Mouse (Mus musculus) A20 (cell line): ENCODE results near the gene Tram2.

Source experiments
- DNase-seq: peaks from one replicate; pipeline ENCODE4 v3.0.0-alpha.2; 2011; ENCODE audit warnings: low read depth, low spot score

The Tram2 gene

DNA sequence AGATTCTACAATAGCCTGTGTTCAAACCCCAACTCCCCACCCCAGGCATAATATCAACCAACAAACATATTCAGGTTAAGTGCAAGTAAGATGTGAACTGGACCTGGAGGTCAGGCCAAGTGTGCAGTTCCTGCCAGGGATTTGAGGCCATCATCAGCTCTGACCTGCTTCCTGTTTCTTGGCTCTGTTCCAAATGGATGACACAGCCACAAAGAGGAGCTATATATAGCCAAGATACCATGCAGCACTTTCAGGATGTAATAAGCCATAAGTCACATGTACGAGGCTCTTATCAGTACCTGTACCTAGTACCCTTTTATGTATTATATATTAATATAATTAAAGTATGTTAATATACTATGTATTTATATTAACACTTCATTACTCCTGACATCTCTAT is 10.5 kb downstream of the Tram2 start:
- DNase-seq = no peak

DNA sequence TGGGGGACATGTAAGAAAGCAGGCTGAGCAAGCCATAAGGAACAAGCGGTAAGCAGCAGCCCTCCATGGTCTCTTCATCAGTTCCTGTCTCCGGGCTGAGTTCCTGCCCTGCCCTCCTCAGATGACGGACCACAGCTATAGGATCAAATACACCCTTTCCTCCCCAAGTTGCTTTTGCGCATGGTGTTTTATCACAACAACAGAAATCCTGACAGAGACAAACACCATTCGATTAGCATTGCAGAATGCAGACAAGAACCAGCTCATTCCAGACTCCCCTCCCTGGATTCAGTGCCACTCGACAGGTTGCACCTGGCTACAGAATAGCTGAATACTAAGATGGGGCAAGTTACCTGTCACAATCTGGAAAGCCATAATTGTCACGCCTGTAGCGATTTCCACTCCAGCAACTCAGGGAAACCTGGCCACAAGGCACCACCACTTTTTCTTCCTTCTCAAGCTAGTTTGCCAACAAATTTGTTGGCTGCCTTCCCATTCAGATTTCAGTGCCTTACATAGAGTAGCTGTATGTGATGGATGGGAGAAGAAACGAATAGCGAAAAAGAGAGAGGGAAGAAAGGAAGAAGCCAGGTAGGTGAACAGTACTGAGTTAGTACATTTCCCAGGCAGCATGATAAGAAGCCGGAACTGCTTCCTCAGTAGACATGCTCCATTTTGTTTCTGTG is 11.3 kb downstream of the Tram2 start:
- no peak for DNase-seq

DNA sequence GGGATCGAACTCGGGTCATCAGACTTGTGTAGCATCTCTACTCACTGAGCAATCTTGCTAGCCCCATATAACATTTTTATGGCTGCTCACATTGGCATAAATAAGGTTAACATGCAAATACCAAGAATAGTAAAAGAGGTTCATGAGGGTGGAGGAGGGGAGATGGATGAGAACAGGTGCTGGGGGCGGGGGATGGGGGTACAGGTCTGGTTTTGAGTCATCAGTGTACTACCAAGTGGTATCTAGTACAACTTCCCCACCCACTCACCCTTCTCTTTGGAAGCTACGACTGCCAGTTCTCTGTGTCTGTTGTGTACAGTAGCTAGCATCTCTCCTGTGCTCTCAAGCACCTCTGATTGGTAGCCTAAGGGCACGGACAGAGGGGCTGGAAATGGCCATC is 14.9 kb downstream of the Tram2 start:
- DNase-seq = peak; percentile 81

DNA sequence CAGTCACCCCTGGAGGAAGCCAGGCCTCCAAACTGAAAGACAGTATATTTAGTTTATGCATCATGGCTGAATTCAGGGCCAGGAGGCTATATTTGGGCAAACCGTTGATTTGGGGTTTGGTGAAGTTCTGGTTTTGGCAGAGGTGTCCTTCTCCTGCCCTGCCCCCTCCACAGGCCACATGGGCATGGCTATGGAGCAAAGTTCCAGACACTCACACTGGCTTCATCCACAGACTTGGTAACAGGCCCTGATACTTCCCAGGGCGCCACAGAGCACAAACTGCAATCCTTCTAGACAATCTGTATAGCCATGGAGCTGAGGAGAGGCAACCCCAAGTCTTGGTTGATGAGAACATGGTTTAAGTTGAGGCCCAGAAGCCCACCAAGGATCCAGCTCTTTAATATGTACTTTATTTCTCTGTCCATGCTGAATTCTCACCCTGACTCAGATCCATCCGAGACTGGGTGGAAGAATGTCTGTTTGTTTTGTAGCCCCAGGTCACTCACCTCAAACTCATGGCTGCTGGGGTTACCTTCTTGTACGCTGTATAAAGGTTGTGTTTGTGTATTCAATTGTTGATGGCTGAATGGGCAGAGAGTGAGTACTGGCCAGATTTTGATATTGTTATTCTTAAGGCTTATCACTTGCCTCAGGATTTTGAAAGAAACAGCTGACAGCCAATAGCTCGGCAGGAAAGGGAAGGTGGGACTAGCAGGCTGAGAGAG is 19.5 kb downstream of the Tram2 start:
- no peak for DNase-seq

DNA sequence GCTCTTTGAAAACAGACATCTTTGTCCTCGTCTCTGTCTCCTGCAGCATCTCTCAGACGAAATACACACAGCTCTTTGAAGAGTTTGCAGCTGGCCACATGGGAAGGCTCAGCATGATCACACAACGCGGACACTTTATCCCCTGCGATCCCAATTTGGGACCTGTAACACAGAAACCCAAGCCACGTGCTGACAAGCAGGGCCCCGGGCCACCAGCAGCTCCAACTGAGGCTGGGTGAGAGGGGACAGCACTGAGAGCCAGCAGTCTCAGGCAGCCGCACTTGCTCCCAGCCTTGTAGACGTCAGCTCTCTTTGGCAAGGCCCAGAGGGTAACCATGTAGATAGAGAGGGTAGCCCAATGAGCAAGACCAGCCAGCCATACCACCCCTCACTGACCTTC is 26.0 kb downstream of the Tram2 start:
- no peak for DNase-seq

DNA sequence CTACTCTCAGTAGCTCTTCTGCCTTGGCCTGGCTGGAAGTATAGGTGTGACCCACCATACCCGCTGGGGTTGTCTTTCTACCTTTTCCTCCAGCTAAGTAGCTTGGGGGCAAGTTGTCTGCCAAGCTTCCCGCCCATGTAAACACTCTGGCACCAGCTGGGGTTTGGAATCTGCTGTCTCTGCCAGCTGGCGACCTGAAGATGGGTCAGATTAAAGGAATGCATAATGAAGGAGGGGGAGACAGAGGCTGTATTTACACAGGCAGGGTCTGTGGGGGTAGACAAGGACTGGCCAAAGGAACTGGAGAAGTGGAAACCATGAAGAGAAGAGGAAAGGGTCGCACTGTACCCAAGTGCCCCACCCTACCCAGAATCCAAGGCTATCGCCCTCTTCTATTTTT is 26.4 kb downstream of the Tram2 start:
- DNase-seq = no peak

DNA sequence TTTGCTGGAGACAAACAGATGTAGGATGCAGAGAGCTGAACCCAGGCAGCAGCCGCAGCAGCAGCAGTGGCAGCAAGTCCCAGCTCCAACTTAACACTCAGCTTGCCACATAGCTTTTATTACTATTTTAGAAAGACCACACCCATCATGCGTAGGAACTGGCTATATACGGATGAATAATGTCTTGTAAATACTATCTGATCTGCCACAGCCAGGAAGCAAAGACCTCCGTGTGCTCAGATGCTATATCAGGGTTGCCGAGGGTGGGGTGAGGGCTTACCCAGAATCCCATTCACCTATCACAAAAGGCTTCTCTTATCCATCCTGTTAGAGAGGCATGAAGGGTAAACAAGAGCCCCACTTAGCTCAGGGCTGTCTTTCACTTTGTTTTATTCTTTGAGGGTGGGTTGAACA is 26.9 kb downstream of the Tram2 start:
- no peak for DNase-seq

DNA sequence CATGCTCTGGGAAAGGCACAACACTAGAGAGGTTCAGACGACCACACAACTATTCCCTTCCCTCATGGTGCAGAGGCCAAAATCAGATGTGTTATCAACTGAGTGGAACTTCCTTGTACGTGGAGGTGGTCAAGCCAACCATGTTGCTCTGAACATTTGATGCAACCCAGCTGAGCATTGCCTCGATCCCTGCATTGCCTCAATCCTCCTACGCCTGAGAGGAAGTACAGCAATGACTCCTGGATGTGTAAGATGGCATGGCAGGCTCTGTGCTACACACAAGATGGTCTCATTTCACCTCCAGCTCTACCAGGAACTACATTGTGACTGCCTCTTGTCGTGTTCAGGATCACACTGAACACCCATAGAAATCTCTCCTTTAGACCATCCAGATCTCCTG is 30.0 kb downstream of the Tram2 start:
- DNase-seq = no peak

DNA sequence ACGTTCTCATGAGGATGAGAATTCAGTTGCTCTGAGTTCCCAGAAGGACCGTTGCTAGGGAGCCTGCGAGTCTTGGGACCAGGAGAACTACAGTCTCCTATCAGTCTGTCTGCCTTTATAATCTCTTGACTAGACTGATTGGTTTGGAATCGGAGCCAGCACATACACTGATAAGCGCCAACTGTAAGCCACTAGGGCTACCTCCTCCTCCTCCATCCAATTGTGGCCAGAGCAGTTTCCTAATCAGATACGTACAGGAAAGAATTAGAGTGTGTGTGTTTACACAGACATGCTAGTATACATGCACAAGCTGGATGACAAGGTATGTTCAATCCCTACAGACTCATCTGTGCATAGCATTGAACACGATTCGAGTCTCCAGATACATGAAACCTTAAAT is 30.6 kb downstream of the Tram2 start:
- DNase-seq = no peak

DNA sequence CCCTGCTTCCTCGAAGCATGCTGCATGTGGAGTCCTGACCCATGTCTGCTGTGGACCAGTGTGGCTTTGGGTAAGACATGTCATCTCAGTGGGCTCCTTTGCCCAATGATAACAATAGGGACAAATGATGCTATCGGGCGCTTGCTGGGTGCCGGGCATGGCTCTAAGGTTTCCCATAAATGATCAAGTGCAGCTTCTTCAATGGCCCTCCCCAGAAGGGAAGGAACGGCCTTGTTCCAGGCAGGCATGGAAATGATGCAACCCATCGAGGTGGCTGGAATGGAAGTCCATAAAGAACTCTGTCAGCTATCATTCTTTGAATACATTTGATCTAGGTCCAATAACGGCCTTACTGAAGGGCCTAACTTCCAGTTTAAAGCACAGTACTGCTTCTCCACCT is 36.6 kb downstream of the Tram2 start:
- no peak for DNase-seq

DNA sequence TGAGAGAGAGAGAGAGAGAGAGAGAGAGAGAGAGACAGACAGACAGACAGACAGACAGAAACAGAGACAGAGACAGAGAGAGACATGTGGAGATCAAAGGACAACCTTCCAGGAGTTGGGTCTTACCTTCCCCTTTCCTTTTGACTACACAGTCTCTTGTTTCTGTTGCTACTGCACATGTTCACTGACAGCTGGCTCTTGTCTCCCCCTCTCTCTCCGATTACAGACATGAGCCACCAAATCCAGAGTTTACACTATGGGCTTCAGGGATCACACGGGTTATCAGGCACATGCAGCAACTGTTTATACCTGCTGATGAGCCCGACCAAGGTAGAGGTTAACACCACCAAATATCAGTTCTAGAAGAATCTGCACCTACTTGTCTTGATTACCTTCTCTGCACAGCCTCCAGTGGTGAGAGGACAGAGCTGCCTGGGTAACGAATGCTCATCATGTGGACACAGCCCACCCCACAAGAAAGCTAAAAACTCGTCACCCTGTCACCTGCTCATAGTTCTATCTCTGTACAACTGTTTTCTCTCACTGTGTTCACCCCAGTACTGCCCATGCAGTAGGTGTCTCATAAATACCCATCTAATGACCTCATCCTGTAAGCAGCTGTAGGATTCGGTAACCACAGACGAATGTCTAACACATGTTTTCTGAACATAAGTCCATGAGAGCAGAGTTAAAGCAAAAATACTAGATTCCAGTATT is 38.3 kb downstream of the Tram2 start:
- DNase-seq = peak; percentile 90

DNA sequence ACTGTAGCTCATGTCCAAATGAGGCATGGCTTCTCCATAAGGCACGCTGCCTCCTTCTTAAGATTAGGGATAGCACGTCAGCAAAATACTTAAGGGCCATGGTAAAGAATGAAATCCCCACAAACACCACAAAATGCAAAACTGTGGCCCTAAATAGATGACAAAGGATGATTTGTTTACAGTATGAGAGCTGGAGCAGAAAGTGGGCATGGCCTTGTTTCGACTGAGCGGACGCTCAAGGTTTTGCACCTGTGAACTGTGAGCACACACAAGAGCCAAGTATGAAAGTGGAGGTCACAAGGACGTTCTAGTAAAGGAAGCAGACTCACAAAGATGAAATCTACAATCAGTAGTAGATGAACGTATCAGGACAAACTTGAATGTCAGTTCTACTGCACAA is 38.9 kb downstream of the Tram2 start:
- peak; percentile 94 for DNase-seq

DNA sequence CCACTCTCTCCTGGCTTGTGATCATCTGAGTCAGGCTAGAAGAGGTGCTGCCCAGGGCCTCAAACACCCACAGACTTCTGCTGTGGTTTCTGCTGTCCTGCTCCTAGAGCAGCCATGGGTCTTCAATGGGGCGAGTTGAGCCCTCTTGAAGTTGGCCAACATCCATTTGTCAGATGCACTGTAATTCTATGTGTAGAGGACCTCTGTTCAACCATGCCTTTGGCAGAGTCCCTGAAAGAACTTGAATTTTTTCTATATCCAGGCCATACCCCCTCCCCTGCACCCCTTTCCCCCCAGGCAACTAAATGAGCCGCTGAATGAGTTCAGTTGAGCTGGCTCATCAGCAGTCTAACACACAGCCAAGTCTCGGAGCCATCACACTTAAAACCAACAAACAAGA is 39.5 kb downstream of the Tram2 start:
- no peak for DNase-seq

DNA sequence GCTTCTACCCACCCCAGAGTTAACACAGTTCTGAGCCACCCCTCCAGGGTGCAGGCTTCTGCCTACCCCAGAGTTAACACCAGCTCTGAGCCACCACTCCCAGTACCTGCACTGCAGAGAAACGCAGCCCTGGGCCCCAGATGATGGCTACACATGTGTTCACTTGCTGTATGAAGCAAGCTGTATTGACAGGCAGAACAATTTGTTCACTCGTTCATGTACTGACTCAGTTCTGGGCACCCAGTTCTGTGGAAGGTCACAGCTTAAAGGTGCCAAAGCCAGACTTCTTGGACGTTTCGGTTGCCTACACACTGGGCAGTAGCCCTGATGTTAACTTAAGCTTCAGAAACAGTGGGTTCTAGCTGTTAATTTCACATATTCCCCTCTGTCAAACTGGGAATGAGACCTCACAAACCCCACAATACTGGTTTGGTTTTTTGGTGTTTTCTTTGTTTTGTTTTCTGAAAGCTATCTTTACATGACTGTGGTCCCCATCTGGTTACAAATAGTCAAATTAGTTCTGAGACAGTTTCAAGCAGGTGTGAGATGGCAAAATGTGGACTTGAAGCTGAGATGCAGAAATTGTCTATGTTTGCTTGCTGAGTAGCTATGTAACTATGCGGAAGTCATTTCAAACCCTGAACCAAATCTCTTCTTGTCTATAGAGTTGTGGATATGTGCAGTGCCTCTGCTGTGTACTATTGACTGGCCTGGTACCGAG is 41.0 kb downstream of the Tram2 start:
- peak; percentile 83 for DNase-seq

DNA sequence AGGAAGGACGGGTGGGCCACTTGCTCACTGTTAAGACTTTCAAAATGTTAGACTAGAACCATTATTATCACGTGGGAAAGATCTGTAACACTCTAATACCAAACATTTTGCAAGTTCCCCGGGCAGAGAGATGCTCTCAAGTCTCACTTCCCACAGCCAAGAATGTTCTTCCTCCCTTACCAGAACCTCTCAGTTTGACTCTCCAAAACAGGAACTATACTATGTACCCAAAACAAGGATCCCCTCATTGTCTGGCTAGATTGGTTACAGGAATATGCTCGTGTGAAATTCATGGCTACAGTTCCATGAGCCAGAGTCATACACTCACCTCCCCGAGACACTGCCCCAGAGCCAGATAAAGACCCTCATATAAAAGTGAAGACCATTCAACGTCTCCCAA is 43.2 kb downstream of the Tram2 start:
- DNase-seq = peak; percentile 79

DNA sequence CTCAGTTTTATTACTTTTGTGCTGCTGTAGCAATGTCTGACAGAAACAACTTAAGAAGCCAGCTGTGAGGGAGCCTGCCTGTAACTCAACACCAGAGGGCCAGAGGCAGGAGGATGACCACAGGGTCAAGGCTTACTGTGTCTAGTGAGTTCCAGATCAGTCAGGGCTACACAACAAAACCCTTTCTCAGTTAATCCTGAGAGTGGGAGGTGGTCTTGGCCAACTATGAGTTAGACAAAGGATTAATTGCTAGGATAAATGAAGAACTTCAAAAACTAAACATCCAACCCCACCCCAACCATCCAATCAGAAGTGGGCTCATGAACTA is 45.3 kb downstream of the Tram2 start:
- no peak for DNase-seq

DNA sequence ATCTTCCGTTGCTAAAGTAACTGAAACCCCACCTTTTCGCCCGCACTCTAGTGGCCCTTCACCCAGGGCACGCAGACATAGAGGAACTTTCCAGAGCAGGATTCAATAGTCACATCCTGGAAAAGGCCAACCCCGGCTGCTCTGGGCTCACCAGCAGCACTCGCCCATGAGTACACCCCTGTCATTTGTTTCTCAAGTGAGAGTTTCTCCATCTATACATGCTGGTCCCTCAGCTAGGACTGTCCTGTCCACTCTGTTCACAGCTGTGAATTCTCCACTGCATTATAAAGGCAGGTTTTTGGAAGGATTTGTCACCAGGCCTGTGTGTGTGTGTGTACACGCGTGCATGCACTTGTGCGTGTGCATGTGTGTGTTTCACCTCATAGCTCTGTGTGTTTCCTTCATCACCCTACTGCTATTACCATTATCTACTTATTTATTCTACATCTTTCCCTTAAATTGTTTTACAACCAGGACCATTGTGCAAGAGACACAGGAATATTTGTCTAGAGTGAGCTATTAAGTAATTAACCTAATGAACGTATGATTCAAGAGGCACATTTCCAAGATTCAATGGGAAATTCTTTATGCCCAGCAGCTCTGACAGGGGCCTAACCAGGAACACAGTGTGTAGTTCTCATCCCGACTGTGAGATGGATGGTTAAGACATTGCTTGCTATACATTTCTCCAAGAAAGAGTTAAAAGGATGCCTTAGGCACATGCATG is 45.8 kb downstream of the Tram2 start:
- no peak for DNase-seq

DNA sequence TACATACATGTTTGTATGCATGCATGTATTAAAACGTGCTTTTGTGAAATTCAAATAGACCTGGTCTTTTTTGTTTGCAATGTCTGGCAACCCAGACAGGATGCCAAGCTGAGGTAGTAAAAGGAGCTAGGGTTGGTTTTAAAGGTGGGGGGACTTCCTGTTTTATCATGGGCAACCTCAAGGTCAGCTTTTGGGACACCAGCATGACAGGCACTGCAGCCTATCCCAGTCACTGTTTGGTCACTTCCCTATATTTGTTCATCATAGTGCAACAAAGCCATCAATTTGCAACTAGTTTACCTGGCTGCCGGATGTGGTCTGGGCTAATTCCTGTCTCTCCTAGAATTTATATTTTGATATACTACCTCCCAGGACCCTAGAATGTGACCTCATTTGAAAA is 47.4 kb downstream of the Tram2 start:
- no peak for DNase-seq

DNA sequence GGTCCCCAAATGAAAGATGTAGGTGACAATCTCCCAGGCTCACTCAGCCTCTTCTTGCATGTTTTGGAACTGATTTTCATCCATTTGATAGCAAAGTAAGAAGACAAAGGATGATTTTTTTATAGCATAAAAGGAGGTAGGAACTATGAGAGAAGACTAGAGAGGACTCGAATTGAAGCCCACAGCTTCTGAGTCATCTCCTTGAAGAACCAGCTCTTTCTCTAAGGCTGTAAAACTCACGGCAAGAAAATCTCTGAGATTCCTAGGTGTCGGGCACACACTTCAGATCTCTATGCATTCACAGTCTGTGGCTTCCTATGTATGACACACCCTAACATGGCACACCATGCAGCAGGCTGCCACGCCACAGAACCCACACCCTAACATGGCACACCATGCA is 50.0 kb downstream of the Tram2 start:
- no peak for DNase-seq

DNA sequence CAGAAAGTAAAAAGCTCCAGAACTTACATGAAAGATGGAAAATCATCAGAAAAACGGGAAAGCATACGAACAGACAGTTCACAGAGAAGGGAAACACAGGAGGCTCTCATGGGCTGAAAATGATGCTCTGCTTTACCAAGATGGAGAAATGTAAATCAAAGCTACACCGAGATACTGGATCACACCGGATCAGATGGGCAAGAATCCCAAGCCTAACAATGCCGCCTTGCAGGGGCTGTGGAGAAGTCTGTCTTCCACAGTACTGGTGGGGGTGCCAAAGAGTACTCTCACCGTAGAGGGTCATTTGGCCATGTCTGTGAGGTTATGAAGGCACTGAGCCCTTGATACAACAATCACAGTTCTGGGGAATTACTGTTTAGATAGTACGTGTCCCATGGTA is 52.5 kb downstream of the Tram2 start:
- DNase-seq = no peak

DNA sequence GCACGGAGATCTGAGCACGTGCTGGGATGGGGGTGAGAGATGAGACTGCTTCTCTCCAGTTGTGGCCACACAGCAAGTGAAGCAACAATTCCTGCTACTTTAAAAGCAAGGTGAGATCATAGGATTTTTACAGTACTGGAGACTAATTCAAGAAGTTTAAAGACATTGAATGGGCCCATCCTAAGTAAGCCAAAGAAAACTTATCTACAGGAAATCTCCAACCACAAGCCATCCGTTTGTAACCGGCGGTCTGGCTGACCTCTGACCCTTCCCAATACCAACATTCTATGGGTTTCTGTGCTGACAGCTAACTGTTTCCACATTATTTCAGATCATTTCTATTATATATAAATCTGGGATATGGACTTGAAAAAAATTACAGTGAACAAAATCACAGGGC is 53.8 kb downstream of the Tram2 start:
- DNase-seq = no peak

DNA sequence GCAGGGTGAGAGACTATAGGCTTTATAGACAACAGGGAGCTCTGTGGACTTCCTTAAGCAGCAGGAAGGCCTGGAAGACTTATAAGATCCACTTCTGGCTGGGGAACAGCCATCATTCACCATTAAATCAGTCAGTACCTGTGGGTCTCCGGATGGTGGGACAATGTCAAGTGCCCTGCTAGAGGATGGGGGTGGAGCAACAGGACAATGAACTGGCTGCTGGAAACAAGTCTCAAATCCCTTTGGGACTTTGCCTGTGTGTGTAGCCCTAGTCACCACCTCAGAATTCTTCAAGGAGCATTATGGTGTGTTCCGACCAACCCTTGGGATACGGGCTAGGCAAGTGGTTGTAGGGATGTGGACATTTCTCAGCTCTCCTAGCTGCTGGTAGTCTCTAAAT is 55.9 kb downstream of the Tram2 start:
- no peak for DNase-seq
